Mouse (Mus musculus): ENCODE measurements around the gene Cdh1. TPM values are rescaled to one million over a fixed set of nuclear protein-coding genes. Genes with fewer than 3 reads are reported as not detected.

Gene Cdh1
- polyA plus RNA-seq, 1 experiment from 2014 or later = 131 TPM

- Histone ChIP-seq H3K27me3 (ENCODE audit: control insufficient read depth, insufficient read depth, low read length) (no peaks in the 10 kb centered on the region), H3K9ac (replicated peaks; ENCODE audit: low read depth, low read length) (no peak overlapping the region), H3K9me3 (ENCODE audit: control insufficient read depth, low read depth, low read length) (no peaks in the 10 kb centered on the region), H3K4me2 (replicated peaks; ENCODE audit: low read depth, low read length) (no peak overlapping the region), H3K4me3 (ENCODE audit: low read depth, low read length) (no peak overlapping the region), H3K27ac (ENCODE audit: low read length) (no peak overlapping the region), H3K4me1 (ENCODE audit: control insufficient read depth, insufficient read depth, low read length) (peaks cover 7% of the 10 kb centered on the region; the same call in 1 of the 2 replicates), H3K36me3 (ENCODE audit: control insufficient read depth, insufficient read depth, low read length) (no peaks in the 10 kb centered on the region)
- no peak for ATAC-seq (ENCODE audit: insufficient number of reproducible peaks, insufficient read depth, low FRiP score, low read depth)
- WGBS = 82% methylated on average over 4 of the region's 4 CpGs
These were observed 39.9 kb downstream of the Cdh1 start for GRCm38 (mm10) chr8:106643100-106643499.

GRCm38 (mm10) chr8:106644957-106645356 lies 41.8 kb downstream of the Cdh1 start:
- no peak overlapping the region for H3K27ac ChIP-seq (ENCODE audit: low read length)
- H3K27me3 ChIP-seq (ENCODE audit: control insufficient read depth, insufficient read depth, low read length) = no peaks in the 10 kb centered on the region
- no peak overlapping the region for H3K4me3 ChIP-seq (ENCODE audit: low read depth, low read length)
- no peak for ATAC-seq (ENCODE audit: insufficient number of reproducible peaks, insufficient read depth, low FRiP score, low read depth)
- H3K4me1 ChIP-seq (ENCODE audit: control insufficient read depth, insufficient read depth, low read length) = peaks cover 7% of the 10 kb centered on the region; the same call in 1 of the 2 replicates
- no peak overlapping the region for H3K9ac ChIP-seq (replicated peaks; ENCODE audit: low read depth, low read length)
- 72% methylated on average over 3 of the region's 3 CpGs for WGBS
- H3K4me2 ChIP-seq (replicated peaks; ENCODE audit: low read depth, low read length) = no peak overlapping the region
- H3K9me3 ChIP-seq (ENCODE audit: control insufficient read depth, low read depth, low read length) = no peaks in the 10 kb centered on the region
- H3K36me3 ChIP-seq (ENCODE audit: control insufficient read depth, insufficient read depth, low read length) = no peaks in the 10 kb centered on the region

- 68% methylated on average over 2 of the region's 2 CpGs for WGBS
- Histone ChIP-seq H3K9ac (replicated peaks; ENCODE audit: low read depth, low read length) (no peak overlapping the region), H3K27me3 (ENCODE audit: control insufficient read depth, insufficient read depth, low read length) (no peaks in the 10 kb centered on the region), H3K36me3 (ENCODE audit: control insufficient read depth, insufficient read depth, low read length) (no peaks in the 10 kb centered on the region), H3K4me2 (replicated peaks; ENCODE audit: low read depth, low read length) (no peak overlapping the region), H3K9me3 (ENCODE audit: control insufficient read depth, low read depth, low read length) (no peaks in the 10 kb centered on the region), H3K4me1 (ENCODE audit: control insufficient read depth, insufficient read depth, low read length) (peaks cover 5% of the 10 kb centered on the region; the same call in 1 of the 2 replicates), H3K27ac (ENCODE audit: low read length) (peak overlapping the region; percentile 82), H3K4me3 (ENCODE audit: low read depth, low read length) (no peak overlapping the region)
- ATAC-seq (ENCODE audit: insufficient number of reproducible peaks, insufficient read depth, low FRiP score, low read depth) = no peak
These were observed 43.0 kb downstream of the Cdh1 start for GRCm38 (mm10) chr8:106646153-106646552.

GRCm38 (mm10) chr8:106646731-106647130 lies 43.6 kb downstream of the Cdh1 start:
- peak overlapping the region; percentile 82 for H3K27ac ChIP-seq (ENCODE audit: low read length)
- H3K4me3 ChIP-seq (ENCODE audit: low read depth, low read length) = no peak overlapping the region
- H3K27me3 ChIP-seq (ENCODE audit: control insufficient read depth, insufficient read depth, low read length) = no peaks in the 10 kb centered on the region
- WGBS = 63% methylated on average over 5 of the region's 5 CpGs
- H3K9me3 ChIP-seq (ENCODE audit: control insufficient read depth, low read depth, low read length) = no peaks in the 10 kb centered on the region
- no peak overlapping the region for H3K4me2 ChIP-seq (replicated peaks; ENCODE audit: low read depth, low read length)
- H3K36me3 ChIP-seq (ENCODE audit: control insufficient read depth, insufficient read depth, low read length) = no peaks in the 10 kb centered on the region
- peak; percentile 62; the same call in 1 of the 2 replicates for ATAC-seq (ENCODE audit: insufficient number of reproducible peaks, insufficient read depth, low FRiP score, low read depth)
- no peak overlapping the region for H3K9ac ChIP-seq (replicated peaks; ENCODE audit: low read depth, low read length)
- H3K4me1 ChIP-seq (ENCODE audit: control insufficient read depth, insufficient read depth, low read length) = peaks cover 5% of the 10 kb centered on the region; the same call in 1 of the 2 replicates

GRCm38 (mm10) chr8:106647387-106647786 lies 44.2 kb downstream of the Cdh1 start:
- no peak overlapping the region for H3K4me2 ChIP-seq (replicated peaks; ENCODE audit: low read depth, low read length)
- peak overlapping the region; percentile 82; the same call in 1 of the 2 replicates for H3K27ac ChIP-seq (ENCODE audit: low read length)
- WGBS = 25% methylated on average over 2 of the region's 2 CpGs
- peaks cover 5% of the 10 kb centered on the region; the same call in 1 of the 2 replicates for H3K4me1 ChIP-seq (ENCODE audit: control insufficient read depth, insufficient read depth, low read length)
- H3K27me3 ChIP-seq (ENCODE audit: control insufficient read depth, insufficient read depth, low read length) = no peaks in the 10 kb centered on the region
- H3K9ac ChIP-seq (replicated peaks; ENCODE audit: low read depth, low read length) = no peak overlapping the region
- no peaks in the 10 kb centered on the region for H3K36me3 ChIP-seq (ENCODE audit: control insufficient read depth, insufficient read depth, low read length)
- ATAC-seq (ENCODE audit: insufficient number of reproducible peaks, insufficient read depth, low FRiP score, low read depth) = peak; percentile 51; the same call in 1 of the 2 replicates
- H3K9me3 ChIP-seq (ENCODE audit: control insufficient read depth, low read depth, low read length) = no peaks in the 10 kb centered on the region
- no peak overlapping the region for H3K4me3 ChIP-seq (ENCODE audit: low read depth, low read length)

GRCm38 (mm10) chr8:106648421-106648820 lies 45.3 kb downstream of the Cdh1 start:
- H3K27me3 ChIP-seq (ENCODE audit: control insufficient read depth, insufficient read depth, low read length) = no peaks in the 10 kb centered on the region
- ATAC-seq (ENCODE audit: insufficient number of reproducible peaks, insufficient read depth, low FRiP score, low read depth) = no peak
- H3K9me3 ChIP-seq (ENCODE audit: control insufficient read depth, low read depth, low read length) = no peaks in the 10 kb centered on the region
- H3K4me3 ChIP-seq (ENCODE audit: low read depth, low read length) = no peak overlapping the region
- H3K36me3 ChIP-seq (ENCODE audit: control insufficient read depth, insufficient read depth, low read length) = no peaks in the 10 kb centered on the region; the same call in 1 of the 2 replicates
- WGBS = 92% methylated on average over 8 of the region's 8 CpGs
- H3K9ac ChIP-seq (replicated peaks; ENCODE audit: low read depth, low read length) = no peak overlapping the region
- peaks cover 5% of the 10 kb centered on the region; the same call in 1 of the 2 replicates for H3K4me1 ChIP-seq (ENCODE audit: control insufficient read depth, insufficient read depth, low read length)
- no peak overlapping the region for H3K27ac ChIP-seq (ENCODE audit: low read length)
- H3K4me2 ChIP-seq (replicated peaks; ENCODE audit: low read depth, low read length) = no peak overlapping the region

GRCm38 (mm10) chr8:106651994-106652393 lies 48.8 kb downstream of the Cdh1 start:
- Histone ChIP-seq H3K9me3 (ENCODE audit: control insufficient read depth, low read depth, low read length) (no peaks in the 10 kb centered on the region), H3K27me3 (ENCODE audit: control insufficient read depth, insufficient read depth, low read length) (no peaks in the 10 kb centered on the region), H3K9ac (replicated peaks; ENCODE audit: low read depth, low read length) (no peak overlapping the region), H3K27ac (ENCODE audit: low read length) (no peak overlapping the region), H3K4me1 (ENCODE audit: control insufficient read depth, insufficient read depth, low read length) (no peaks in the 10 kb centered on the region), H3K4me2 (replicated peaks; ENCODE audit: low read depth, low read length) (no peak overlapping the region), H3K36me3 (ENCODE audit: control insufficient read depth, insufficient read depth, low read length) (no peaks in the 10 kb centered on the region; the same call in 1 of the 2 replicates), H3K4me3 (ENCODE audit: low read depth, low read length) (no peak overlapping the region)
- 82% methylated on average over 3 of the region's 3 CpGs for WGBS
- no peak for ATAC-seq (ENCODE audit: insufficient number of reproducible peaks, insufficient read depth, low FRiP score, low read depth)

GRCm38 (mm10) chr8:106656046-106656445 lies 52.9 kb downstream of the Cdh1 start:
- no peak overlapping the region for H3K4me2 ChIP-seq (replicated peaks; ENCODE audit: low read depth, low read length)
- H3K4me3 ChIP-seq (ENCODE audit: low read depth, low read length) = no peak overlapping the region
- H3K27me3 ChIP-seq (ENCODE audit: control insufficient read depth, insufficient read depth, low read length) = no peaks in the 10 kb centered on the region
- no peak overlapping the region for H3K9ac ChIP-seq (replicated peaks; ENCODE audit: low read depth, low read length)
- no peak overlapping the region for H3K27ac ChIP-seq (ENCODE audit: low read length)
- no peak for ATAC-seq (ENCODE audit: insufficient number of reproducible peaks, insufficient read depth, low FRiP score, low read depth)
- H3K9me3 ChIP-seq (ENCODE audit: control insufficient read depth, low read depth, low read length) = no peaks in the 10 kb centered on the region
- H3K36me3 ChIP-seq (ENCODE audit: control insufficient read depth, insufficient read depth, low read length) = peaks cover 2% of the 10 kb centered on the region
- no peaks in the 10 kb centered on the region for H3K4me1 ChIP-seq (ENCODE audit: control insufficient read depth, insufficient read depth, low read length)

GRCm38 (mm10) chr8:106672786-106673185 lies 69.6 kb downstream of the Cdh1 start:
- ATAC-seq (ENCODE audit: insufficient number of reproducible peaks, insufficient read depth, low FRiP score, low read depth) = no peak
- Histone ChIP-seq H3K9me3 (ENCODE audit: control insufficient read depth, low read depth, low read length) (no peaks in the 10 kb centered on the region), H3K4me1 (ENCODE audit: control insufficient read depth, insufficient read depth, low read length) (no peaks in the 10 kb centered on the region), H3K27me3 (ENCODE audit: control insufficient read depth, insufficient read depth, low read length) (no peaks in the 10 kb centered on the region), H3K27ac (ENCODE audit: low read length) (no peak overlapping the region), H3K4me2 (replicated peaks; ENCODE audit: low read depth, low read length) (no peak overlapping the region), H3K9ac (replicated peaks; ENCODE audit: low read depth, low read length) (no peak overlapping the region), H3K4me3 (ENCODE audit: low read depth, low read length) (no peak overlapping the region), H3K36me3 (ENCODE audit: control insufficient read depth, insufficient read depth, low read length) (0 out of 2 replicates have a peak, but pooled peaks cover 5% of the 10 kb centered on the region)
- WGBS = 56% methylated on average over 2 of the region's 2 CpGs

Data from stomach, embryonic 14.5 days (tissue).